Mouse (Mus musculus) intestine, postnatal 0 days (tissue): ENCODE data around the gene Arhgap15. TPM values are rescaled to one million over a fixed set of nuclear protein-coding genes. Genes with fewer than 3 reads are reported as not detected.

Experiments
- ATAC-seq: fragments of 200-750 bp; cut with Nextera tagmentation; 2 replicates; pipeline ENCODE4 v1.8.0; 2017; ENCODE audit warnings: mild to moderate bottlenecking, moderate TSS enrichment, moderate library complexity
- H3K27ac ChIP-seq: fragments of 300-500 bp; sonication (generic); 2 replicates; pipeline ENCODE4 v1.5.1; 2014; ENCODE audit warnings: mild to moderate bottlenecking, low read depth, low read length, moderate library complexity
- H3K27me3 ChIP-seq: fragments of 300-500 bp; sonication (generic); replicated peaks from 2 replicates; pipeline ENCODE4 v1.6.1; 2014; ENCODE audit warnings: low read length, mixed read lengths; ENCODE audit not compliant: control insufficient read depth, insufficient read depth
- H3K36me3 ChIP-seq: fragments of 300-500 bp; sonication (generic); 2 replicates; pipeline ENCODE4 v1.6.1; 2014; ENCODE audit warnings: mild to moderate bottlenecking, moderate library complexity; ENCODE audit not compliant: control insufficient read depth, insufficient read depth
- H3K4me1 ChIP-seq: fragments of 300-500 bp; sonication (generic); replicated peaks from 2 replicates; pipeline ENCODE4 v1.6.1; 2014; ENCODE audit warnings: antibody characterized with exemption, low read length, mixed read lengths; ENCODE audit not compliant: control insufficient read depth, insufficient read depth
- H3K4me2 ChIP-seq: fragments of 300-500 bp; sonication (generic); replicated peaks from 2 replicates; pipeline ENCODE4 v1.6.1; 2014; ENCODE audit warnings: low read depth, mild to moderate bottlenecking, moderate library complexity
- H3K4me3 ChIP-seq: fragments of 300-500 bp; sonication (generic); 2 replicates; pipeline ENCODE4 v1.5.1; 2014; ENCODE audit warnings: low read depth, low read length
- H3K9ac ChIP-seq: fragments of 300-500 bp; sonication (generic); 2 replicates; pipeline ENCODE4 v1.6.1; 2014; ENCODE audit warnings: mild to moderate bottlenecking, low read depth, low read length
- H3K9me3 ChIP-seq: fragments of 300-500 bp; sonication (generic); 2 replicates; pipeline ENCODE4 v1.6.1; 2016; ENCODE audit warnings: mixed run types; ENCODE audit not compliant: control insufficient read depth
- CTCF ChIP-seq: sonication (generic); IDR thresholded peaks from 2 replicates; pipeline ENCODE4 v1.5.1; 2016; ENCODE audit warnings: low read depth, mild to moderate bottlenecking, control low read depth, antibody characterized with exemption, moderate library complexity
- WGBS: fragments of 180-500 bp; shearing (Covaris S2); extraction: QIAGEN DNeasy Blood & Tissue Kit; methylation state at CpG from one replicate; pipeline ENCODE4 v1.1.7; 2014; 5-methylcytosine and 5-hydroxymethylcytosine counted together
- polyA plus RNA-seq: library from polyadenylated mRNA; unstranded; fragments of >200 nt; fragmentation: Nextera tagmentation; extraction: Ambion mirVana; gene quantifications from 2 replicates; pipeline ENCODE4 v1.2.1, GENCODE M21; 2015

The Arhgap15 gene
- polyA plus RNA-seq, 1 experiment from 2014 or later, result 0.80 TPM

- WGBS, result 72% methylated on average over 10 of the region's 10 CpGs
- TF ChIP-seq CTCF, result no peak
- ATAC-seq, result no peak
- Histone ChIP-seq H3K27me3 (no peaks in the 10 kb centered on the region), H3K36me3 (no peaks in the 10 kb centered on the region), H3K27ac (no peak overlapping the region), H3K4me3 (no peak overlapping the region), H3K9ac (no peak overlapping the region), H3K4me1 (no peaks in the 10 kb centered on the region), H3K4me2 (no peak overlapping the region), H3K9me3 (no peaks in the 10 kb centered on the region)
Observed at GRCm38 (mm10) chr2:44184476-44184875, 435.9 kb downstream of the Arhgap15 start.

GRCm38 (mm10) chr2:44190749-44191148, 442.1 kb downstream of the Arhgap15 start:
- Histone ChIP-seq H3K9ac (no peak overlapping the region), H3K4me3 (no peak overlapping the region), H3K36me3 (no peaks in the 10 kb centered on the region), H3K27ac (no peak overlapping the region), H3K9me3 (no peaks in the 10 kb centered on the region), H3K4me1 (no peaks in the 10 kb centered on the region), H3K4me2 (no peak overlapping the region), H3K27me3 (no peaks in the 10 kb centered on the region)
- ATAC-seq, result no peak
- no peak for TF ChIP-seq CTCF
- WGBS, result 90% methylated on average over 9 of the region's 9 CpGs

GRCm38 (mm10) chr2:44192058-44192457, 443.4 kb downstream of the Arhgap15 start:
- no peak for TF ChIP-seq CTCF
- H3K27ac ChIP-seq, result no peak overlapping the region
- no peak overlapping the region for H3K9ac ChIP-seq
- no peaks in the 10 kb centered on the region for H3K27me3 ChIP-seq
- H3K9me3 ChIP-seq, result no peaks in the 10 kb centered on the region
- no peak for ATAC-seq
- no peaks in the 10 kb centered on the region for H3K4me1 ChIP-seq
- WGBS, result 83% methylated on average over 3 of the region's 3 CpGs
- H3K4me3 ChIP-seq, result no peak overlapping the region
- no peak overlapping the region for H3K4me2 ChIP-seq
- H3K36me3 ChIP-seq, result no peaks in the 10 kb centered on the region

DNA sequence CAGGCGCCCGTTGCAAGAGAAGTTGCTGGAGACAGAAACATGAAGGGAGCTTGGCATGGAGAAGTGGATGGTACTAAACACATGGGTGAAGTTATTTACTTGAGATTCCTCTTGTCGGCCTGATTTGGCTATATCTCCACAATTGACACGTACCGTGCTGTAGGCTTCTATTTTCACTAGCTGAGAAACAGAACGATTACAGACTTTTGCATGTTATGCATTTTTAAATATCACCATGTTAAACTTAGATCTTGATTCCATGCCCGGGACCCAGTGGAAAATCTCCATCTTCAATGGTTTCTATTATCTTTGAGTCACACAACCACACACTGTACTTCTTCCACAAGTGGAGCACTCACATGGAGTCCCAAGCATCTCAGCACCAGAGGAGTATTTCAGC, 466.9 kb downstream of the Arhgap15 start:
- Histone ChIP-seq H3K4me1 (no peaks in the 10 kb centered on the region), H3K36me3 (no peaks in the 10 kb centered on the region), H3K9ac (no peak overlapping the region), H3K4me3 (no peak overlapping the region), H3K9me3 (no peaks in the 10 kb centered on the region), H3K4me2 (no peak overlapping the region), H3K27ac (no peak overlapping the region), H3K27me3 (no peaks in the 10 kb centered on the region)
- ATAC-seq, result no peak
- no peak for TF ChIP-seq CTCF
- WGBS, result 95% methylated on average over 7 of the region's 7 CpGs

GRCm38 (mm10) chr2:44217811-44218210, 469.2 kb downstream of the Arhgap15 start:
- WGBS, result 88% methylated on average over 6 of the region's 6 CpGs
- no peaks in the 10 kb centered on the region for H3K36me3 ChIP-seq
- ATAC-seq, result no peak
- no peak overlapping the region for H3K4me2 ChIP-seq
- no peaks in the 10 kb centered on the region for H3K27me3 ChIP-seq
- no peaks in the 10 kb centered on the region for H3K9me3 ChIP-seq
- H3K9ac ChIP-seq, result no peak overlapping the region
- H3K4me3 ChIP-seq, result no peak overlapping the region
- TF ChIP-seq CTCF, result no peak
- H3K27ac ChIP-seq, result no peak overlapping the region
- no peaks in the 10 kb centered on the region for H3K4me1 ChIP-seq

- Histone ChIP-seq H3K9ac (no peak overlapping the region), H3K4me1 (no peaks in the 10 kb centered on the region), H3K9me3 (no peaks in the 10 kb centered on the region), H3K27me3 (no peaks in the 10 kb centered on the region), H3K27ac (no peak overlapping the region), H3K4me2 (no peak overlapping the region), H3K4me3 (no peak overlapping the region), H3K36me3 (no peaks in the 10 kb centered on the region)
- no peak for TF ChIP-seq CTCF
- WGBS, result 35% methylated on average over 8 of the region's 8 CpGs
- no peak for ATAC-seq
Observed at GRCm38 (mm10) chr2:44218317-44218716, 469.7 kb downstream of the Arhgap15 start.

GRCm38 (mm10) chr2:44221686-44222085, 473.1 kb downstream of the Arhgap15 start:
- Histone ChIP-seq H3K27ac (no peak overlapping the region), H3K27me3 (no peaks in the 10 kb centered on the region), H3K36me3 (no peaks in the 10 kb centered on the region), H3K9ac (no peak overlapping the region), H3K4me3 (no peak overlapping the region), H3K4me1 (no peaks in the 10 kb centered on the region), H3K9me3 (no peaks in the 10 kb centered on the region), H3K4me2 (no peak overlapping the region)
- no peak for TF ChIP-seq CTCF
- ATAC-seq, result no peak
- 45% methylated on average over 2 of the region's 2 CpGs for whole genome bisulfite sequencing
